Mouse (Mus musculus): ENCODE results near the gene Surf1.

Gene Surf1

DNA sequence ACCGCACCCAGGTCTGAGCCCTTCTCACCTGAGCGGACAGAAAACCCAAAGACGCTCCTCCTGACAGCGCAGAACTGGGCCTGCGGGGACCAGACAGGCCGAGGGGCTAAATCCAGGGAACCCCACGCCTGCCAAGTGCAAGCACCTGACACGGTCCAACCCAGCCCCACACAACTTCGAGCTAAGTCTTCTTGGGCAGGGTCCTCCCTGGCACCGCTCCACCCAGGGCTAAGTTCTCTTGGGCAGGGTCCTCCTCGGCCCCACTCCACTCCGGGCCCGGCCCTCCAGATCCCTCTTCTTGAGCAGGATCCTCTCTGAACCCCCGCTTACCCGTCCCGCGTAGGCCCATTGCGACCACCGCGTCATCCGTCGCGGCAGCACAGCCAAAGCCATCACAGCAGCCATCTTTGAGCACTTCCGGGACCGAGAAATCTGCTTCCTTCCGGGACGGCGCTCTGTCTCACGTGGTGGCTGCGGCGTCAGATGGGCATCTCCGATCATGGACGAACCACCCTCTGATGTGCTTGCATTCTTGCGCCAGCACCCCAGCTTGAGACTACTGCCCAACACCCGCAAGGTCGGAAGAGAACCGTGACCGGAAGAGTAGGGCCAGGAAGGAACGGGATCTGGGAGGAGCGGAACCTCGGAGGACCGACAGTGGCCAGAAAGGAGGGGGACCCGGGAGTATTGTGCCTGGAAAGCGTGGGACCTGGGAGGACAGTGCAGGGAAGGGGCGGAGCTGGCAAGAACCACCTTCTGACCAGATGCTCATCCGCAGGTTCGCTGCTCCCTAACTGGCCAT lies at the start of gene Surf1, which contains the start of gene Surf2:
Surf1 (minus strand) TSS at position 604 of the 802 bp plus-strand sequence.
Surf2 (plus strand) TSS at position 441 of the 802 bp plus-strand sequence.
- peak; percentile 80 for DNase-seq

- DNase-seq = no peak
Observed at GRCm38 (mm10) chr2:26964724-26965370, 48.5 kb upstream of the Surf1 start.

GRCm38 (mm10) chr2:26963923-26964723 lies 47.8 kb upstream of the Surf1 start, which contains the start of gene Rexo4:
TSS of gene Rexo4 (minus strand) at chr2:26964386.
- DNase-seq = peak; percentile 96

GRCm38 (mm10) chr2:26960756-26961155 lies 44.4 kb upstream of the Surf1 start:
- peak; percentile 45 for DNase-seq

DNA sequence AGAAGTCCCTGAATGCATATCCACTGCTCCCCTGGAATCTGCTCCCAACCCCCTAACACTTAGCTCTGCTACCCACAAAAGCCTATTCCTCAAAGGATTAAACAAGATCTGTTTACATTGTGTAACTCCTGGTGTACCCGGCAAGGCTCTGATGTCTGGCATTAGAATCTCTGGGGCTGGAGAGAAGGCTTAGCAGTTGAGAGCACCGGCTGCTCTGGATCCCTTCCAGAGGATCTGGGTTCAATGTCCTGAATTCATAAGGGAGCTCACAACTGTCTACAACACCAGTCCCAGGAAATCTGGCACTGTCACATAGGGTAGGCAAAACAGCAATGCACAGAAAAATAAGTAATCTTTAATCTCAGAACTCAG lies 41.1 kb upstream of the Surf1 start:
- DNase-seq = no peak

GRCm38 (mm10) chr2:26956811-26957487 lies 40.6 kb upstream of the Surf1 start:
- no peak for DNase-seq

DNA sequence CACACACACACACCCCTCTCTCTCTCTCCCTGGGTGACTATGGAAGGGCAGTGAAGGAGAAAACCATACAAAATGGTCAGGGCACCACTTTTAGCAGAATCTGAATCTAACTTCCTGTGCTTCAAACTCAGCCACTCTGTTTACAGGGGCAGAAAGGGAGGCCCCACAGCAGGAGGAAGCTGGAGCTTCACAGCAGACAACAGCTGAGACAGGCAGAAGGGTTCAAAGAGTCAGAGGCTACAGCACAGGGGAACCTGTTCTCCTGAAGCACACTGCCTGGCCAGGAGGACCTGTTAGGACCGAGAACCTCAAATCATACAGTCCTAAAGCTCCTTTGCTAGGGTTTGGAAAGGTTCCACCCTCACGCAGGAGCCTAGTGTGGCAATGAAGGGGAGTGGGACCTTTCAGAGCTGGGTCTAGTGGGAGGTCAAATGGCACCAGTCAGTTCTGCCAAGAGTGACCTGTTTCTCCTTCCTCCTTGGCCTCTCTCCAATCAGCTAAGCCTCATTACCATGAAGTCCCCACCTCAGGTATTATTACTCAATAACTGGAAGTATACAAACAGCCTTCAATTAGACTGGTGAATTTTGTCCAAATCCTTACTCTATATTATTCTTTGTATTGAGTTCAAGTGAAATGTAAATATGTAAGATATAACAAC lies 38.5 kb upstream of the Surf1 start:
- peak; percentile 55 for DNase-seq

DNA sequence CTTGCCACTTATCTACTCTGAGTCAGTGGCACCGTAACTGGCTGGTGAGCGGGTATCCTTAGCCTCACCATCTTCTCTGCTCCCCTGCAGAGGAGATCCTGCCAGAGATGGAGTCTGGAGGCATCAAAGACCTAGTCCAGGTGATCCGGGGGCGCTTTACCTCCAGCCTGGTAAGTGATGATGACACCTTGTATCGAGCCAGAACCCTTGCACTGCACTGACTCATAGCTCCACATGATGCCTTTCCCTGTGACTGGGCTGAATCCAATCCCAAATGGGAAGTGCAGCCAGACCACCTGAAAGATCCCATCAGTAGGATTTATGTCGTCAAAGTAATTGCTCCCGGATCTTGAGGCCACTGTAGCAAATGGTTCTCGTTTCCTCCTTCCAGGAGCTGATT lies 36.5 kb upstream of the Surf1 start:
- DNase-seq = no peak

- DNase-seq = no peak
Observed at GRCm38 (mm10) chr2:26952193-26952592, 35.9 kb upstream of the Surf1 start.

DNA sequence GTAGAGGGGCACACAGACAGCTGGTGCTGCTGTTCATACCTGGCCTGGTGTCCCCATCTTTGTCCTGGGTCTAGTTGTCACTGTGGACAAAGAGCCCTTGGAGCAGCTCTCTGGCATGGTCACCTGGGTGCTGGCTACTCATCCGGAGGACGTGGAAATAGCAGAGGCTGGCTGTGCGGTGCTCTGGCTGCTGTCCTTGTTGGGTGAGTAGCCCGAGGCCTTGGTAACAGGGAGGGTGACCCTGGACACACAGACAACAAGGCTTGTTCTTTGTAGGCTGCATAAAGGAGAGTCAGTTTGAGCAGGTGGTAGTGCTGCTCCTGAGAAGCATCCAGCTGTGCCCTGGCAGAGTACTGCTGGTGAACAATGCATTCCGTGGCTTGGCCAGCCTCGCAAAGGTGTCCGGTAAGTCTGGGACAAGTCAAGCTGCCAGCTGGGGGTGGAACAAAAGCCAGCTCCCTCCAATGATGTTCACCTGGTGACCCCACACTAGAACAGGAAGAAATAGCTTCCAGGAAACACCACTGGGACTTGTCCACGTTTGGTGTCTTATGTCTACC lies 35.1 kb upstream of the Surf1 start:
- no peak for DNase-seq

- DNase-seq = no peak
Observed at GRCm38 (mm10) chr2:26950411-26950810, 34.1 kb upstream of the Surf1 start.

- no peak for DNase-seq
Observed at GRCm38 (mm10) chr2:26943253-26943652, 26.9 kb upstream of the Surf1 start.

DNA sequence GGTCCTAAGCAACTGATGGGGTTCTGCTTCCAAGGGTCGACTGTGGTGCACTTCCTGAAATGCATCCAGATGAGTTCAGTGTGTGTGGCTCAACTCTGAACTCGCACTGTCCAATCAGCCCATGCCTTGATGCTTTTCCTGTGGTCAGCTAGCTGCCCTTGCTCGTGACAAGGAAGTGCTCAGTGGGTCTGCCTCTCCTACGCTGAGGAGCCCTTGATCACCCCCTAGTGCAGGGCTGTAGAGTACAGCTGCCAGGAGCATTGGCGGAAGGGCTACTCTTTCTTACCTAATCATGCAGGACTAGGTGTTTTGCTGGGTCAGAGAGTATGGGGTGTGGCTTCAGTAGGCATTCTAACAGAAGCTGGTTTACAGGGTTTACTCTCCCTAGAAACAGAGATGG lies 25.2 kb upstream of the Surf1 start:
- DNase-seq = peak; percentile 35

- DNase-seq = peak; percentile 59
Observed at GRCm38 (mm10) chr2:26936425-26936824, 20.1 kb upstream of the Surf1 start.

- peak; percentile 49 for DNase-seq
Observed at GRCm38 (mm10) chr2:26935286-26935685, 19.0 kb upstream of the Surf1 start.

GRCm38 (mm10) chr2:26933304-26934055 lies 17.1 kb upstream of the Surf1 start, which contains the start of the genes Surf4 and Stkld1:
TSS of gene Surf4 (minus strand) at chr2:26933928.
TSS of gene Stkld1 (plus strand) at chr2:26934047.
- DNase-seq = peak; percentile 98

DNA sequence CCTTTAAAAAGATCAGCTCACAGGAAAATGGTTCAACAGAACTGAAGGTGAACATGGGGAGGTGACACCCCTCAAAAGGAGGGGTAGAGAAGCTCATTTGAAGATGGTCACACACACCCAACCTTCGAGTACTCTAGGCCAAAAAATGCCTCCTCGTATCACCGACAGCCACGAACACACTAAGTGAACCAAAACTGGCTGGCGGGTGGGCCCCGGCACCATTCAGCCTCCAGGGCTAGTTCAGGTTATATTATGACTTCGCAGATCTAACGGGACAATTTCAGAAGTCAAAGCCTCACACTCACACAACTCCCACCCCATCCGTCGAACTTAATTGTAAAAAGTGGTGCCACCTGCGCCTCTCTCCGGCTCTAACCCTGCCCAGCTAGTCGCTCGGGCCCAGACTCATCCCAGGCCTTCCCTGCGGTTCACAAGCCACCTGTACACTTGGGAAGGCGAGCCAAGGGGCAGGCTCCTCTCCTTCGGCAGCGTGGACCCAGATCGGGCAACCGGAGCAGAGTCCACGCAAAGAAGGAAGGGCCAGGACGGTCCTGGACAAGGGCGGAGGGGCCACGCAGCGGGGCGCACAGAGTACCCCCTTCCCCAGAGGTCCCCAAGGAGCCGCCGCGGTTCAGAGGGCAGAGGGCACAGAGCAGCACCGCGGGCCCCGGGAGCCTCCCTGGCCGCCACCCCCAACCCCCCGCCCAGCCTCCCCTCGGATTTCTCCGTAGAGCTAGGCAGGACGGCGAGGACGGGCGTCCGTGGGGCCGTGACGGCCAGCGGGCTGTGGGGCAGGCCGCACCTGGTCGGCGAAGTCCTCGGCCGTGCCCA lies 16.4 kb upstream of the Surf1 start:
- DNase-seq = no peak

DNA sequence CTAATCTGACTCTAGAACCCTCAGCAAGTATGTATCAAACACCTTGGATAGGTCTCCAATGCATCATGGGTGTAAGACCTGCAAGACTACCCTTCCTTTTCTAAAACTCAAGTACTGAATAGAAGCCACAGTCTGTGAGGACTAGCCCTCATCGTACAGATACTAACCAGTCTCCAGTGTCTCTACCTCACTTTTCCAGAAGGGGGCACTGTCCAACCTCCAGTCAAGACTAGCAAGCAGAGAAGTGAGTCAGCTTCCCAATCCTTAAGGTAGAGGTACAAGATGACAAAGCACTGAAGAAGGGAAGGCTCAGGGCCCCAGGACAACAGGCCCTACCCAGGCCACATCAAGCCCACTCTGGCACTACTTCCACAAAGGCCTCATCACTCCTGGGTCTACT lies 14.1 kb upstream of the Surf1 start:
- peak; percentile 82 for DNase-seq

DNA sequence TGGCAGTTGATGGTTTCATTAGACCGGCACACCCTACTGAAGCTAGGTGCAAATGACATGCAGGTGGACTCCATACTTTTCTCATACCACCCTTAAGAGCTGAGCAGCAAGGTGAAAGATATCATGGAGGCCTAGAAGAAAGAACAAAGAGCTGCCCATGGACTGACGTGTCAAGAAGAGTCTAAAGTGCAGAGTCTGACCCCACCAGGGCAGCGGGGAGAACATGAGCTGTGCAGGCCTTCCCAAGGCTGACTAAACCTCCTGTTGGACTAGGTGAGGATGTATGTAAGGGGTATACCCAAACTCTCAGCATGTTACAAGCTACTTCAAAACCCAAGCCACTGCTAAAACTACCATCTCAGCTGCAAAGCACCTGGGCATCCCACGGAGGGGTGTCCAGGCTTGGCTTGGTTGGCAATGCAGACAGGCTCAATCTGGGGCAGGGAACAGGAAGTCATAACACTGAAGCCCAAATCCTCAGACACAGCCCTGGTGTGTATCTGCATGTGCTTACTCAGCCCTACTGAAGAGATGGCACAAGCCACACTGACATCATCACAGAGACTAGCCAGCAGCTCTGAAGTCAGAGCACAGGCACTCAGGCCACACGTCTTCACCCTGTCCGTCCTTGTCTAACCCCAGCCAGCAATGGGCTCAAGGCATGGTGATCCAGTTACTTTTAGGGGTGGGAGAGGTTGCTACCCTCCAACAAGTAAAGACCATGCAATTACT lies 11.6 kb upstream of the Surf1 start:
- no peak for DNase-seq

All from thymus, postnatal 4 days (tissue).